Mouse (Mus musculus) mouse embryonic stem cell (cell line): ENCODE measurements around the gene Taar6.

Experiments
- in situ Hi-C, 2 experiments: fragments of 300-500 bp; cut with MboI; formaldehyde crosslinking; loops; 1 replicate in 1 of 2; 3 replicates in 1 of 2; pipeline ENCODE4 v1.14.3; 2019 to 2020; ENCODE audit warnings: low sequenced_read_pairs in 2 of 2, low pct_unique_long_range_greater_than_20kb in 1 of 2, mixed read lengths in 1 of 2; ENCODE audit not compliant: unreplicated experiment in 1 of 2

The Taar6 gene

DNA sequence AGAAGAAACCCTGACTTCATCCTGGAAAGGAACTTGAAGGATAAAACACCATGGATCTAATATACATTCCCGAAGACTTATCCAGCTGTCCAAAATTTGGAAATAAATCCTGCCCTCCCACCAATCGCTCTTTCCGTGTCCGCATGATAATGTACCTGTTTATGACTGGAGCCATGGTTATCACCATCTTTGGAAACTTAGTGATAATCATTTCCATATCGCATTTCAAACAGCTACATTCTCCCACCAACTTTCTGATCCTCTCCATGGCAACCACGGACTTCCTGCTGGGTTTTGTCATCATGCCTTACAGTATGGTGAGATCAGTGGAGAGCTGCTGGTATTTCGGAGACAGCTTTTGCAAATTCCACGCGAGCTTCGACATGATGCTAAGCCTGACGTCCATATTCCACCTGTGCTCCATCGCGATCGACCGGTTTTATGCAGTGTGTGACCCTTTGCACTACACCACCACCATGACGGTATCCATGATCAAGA lies 35.9 kb downstream of the Taar6 start, which contains the start of gene Taar3:
Gene Taar3, plus strand, starts transcription at position 51 of the 498 bp plus-strand sequence.
- in situ Hi-C loops = no loop called here

DNA sequence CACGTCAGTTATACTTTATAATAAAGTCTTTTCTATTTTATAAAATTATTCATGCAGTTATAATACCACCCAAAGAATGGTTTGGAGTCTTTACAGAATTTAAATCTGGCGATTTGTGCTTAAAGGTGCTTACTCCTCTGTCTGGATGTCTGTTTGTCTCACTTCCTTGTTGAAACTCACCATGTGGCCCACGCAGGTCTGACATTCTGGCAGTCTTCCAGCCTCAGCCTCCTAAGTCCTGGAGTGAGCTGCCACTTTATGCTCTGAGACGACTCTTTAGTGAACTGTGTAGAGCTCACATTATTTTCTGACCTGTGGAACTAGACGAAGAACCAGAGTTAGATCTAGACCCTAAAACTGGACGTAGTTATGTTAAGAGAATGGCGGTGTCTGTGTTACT lies 37.4 kb downstream of the Taar6 start:
- in situ Hi-C loops = no loop called here

DNA sequence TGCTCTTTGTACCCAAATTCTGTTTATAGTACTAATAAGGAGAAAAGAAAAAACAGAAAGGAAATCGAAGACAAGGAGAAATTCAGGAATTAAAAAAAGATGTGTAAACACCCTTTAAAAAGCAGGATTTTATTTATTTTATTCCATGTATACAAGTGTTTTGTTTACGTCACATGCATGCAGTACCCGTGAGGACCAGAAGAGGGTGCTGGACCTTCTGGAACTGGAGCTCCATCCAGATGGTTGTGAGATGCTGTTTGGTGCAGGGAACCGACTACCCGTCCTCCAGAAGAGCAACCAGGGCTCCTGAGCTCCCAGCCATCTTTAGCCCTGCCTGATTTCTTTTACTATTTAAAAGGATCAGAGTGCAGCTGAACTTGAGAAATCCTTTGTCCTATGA lies 43.0 kb downstream of the Taar6 start:
- in situ Hi-C loops = no loop called here

DNA sequence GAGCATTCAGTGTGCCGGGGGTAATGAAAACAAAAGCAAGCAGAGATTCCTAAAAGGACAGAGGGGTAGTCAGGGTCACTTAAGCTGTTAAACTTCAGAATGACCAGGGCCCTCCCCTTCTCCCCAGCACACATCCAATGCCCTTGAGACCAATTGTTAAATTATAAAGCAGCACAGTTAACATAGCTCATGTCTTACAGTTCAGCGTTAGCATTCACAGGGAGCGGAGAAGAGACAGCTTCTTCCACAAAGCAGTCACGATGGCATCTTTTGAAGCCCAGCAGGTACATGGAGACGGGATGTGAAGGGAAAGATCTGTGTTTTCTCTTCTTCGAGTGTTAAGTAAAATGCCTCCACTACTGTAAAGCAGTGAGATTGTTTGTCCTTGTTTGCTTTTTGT lies 47.1 kb downstream of the Taar6 start, which contains the start of gene Taar2:
Gene Taar2, plus strand, starts transcription at position 261 of the 400 bp plus-strand sequence.
- in situ Hi-C loops = no loop called here

GRCm38 (mm10) chr10:23937613-23938012 lies 47.8 kb downstream of the Taar6 start:
- in situ Hi-C loops = no loop called here
